Mouse (Mus musculus) CH12.LX (cell line): ENCODE data around the gene Zscan18. TPM values are rescaled to one million over a fixed set of nuclear protein-coding genes. Genes with fewer than 3 reads are reported as not detected.

ENCODE experiments used
- DNase-seq: peaks from one replicate; pipeline ENCODE4 v3.0.0-alpha.2; 2013; ENCODE audit errors: extremely low read depth
- H3K27ac ChIP-seq: 2 replicates; pipeline ENCODE4 v1.5.1; 2012; ENCODE audit warnings: low read depth, mild to moderate bottlenecking, control low read depth, moderate library complexity; ENCODE audit not compliant: insufficient read depth
- H3K27me3 ChIP-seq: replicated peaks from 2 replicates; pipeline ENCODE3; 2012; ENCODE audit warnings: inconsistent platforms
- H3K36me3 ChIP-seq, 2 experiments: replicated peaks in 1 of 2; 2 replicates each; pipeline versions ENCODE3 to v1.6.1; 2012; ENCODE audit warnings: inconsistent platforms in 1 of 2, low read length in 1 of 2, mild to moderate bottlenecking in 1 of 2, mixed read lengths in 1 of 2, moderate library complexity in 1 of 2; ENCODE audit not compliant: control insufficient read depth in 1 of 2, insufficient read depth in 1 of 2
- H3K4me1 ChIP-seq, 2 experiments: 2 replicates each; pipeline ENCODE4 v1.6.1; 2012; ENCODE audit warnings: inconsistent platforms in 1 of 2, moderate library complexity in 1 of 2; ENCODE audit not compliant: insufficient read depth in 2 of 2, control insufficient read depth in 1 of 2
- H3K4me2 ChIP-seq: 2 replicates; pipeline ENCODE4 v1.6.1; 2012; ENCODE audit warnings: low read depth, mild to moderate bottlenecking, control low read depth; ENCODE audit not compliant: poor library complexity, insufficient read depth, severe bottlenecking
- H3K4me3 ChIP-seq, 3 experiments: fragments of 150-350 bp in 1 of 3; sonication (generic) in 1 of 3; replicated peaks in 1 of 3; 2 replicates each; pipeline versions ENCODE3 to v1.5.1; 2011 to 2012; ENCODE audit warnings: low read depth in 2 of 3, low read length in 2 of 3, mild to moderate bottlenecking in 2 of 3, moderate library complexity in 2 of 3, control low read depth in 1 of 3, improper control_type of control experiment in 1 of 3, inconsistent platforms in 1 of 3, mixed read lengths in 1 of 3; ENCODE audit not compliant: poor library complexity in 1 of 3
- H3K79me2 ChIP-seq: replicated peaks from 2 replicates; pipeline ENCODE4 v1.6.1; 2012; ENCODE audit warnings: mild to moderate bottlenecking, moderate library complexity; ENCODE audit not compliant: control insufficient read depth, poor library complexity, insufficient read depth, severe bottlenecking; ENCODE audit errors: extremely low read depth
- H3K9ac ChIP-seq: 2 replicates; pipeline ENCODE4 v1.6.1; 2012; ENCODE audit warnings: low read depth, mild to moderate bottlenecking, control low read depth, moderate library complexity; ENCODE audit not compliant: insufficient read depth
- H3K9me3 ChIP-seq: replicated peaks from 2 replicates; pipeline ENCODE3; 2012; ENCODE audit warnings: low read length, inconsistent platforms, mixed read lengths
- CHD1 ChIP-seq: IDR thresholded peaks from 2 replicates; pipeline ENCODE4 v1.6.1; 2012; ENCODE audit warnings: low read depth, low read length, improper control_type of control experiment, inconsistent platforms
- CTCF ChIP-seq, 2 experiments: IDR thresholded peaks in 1 of 2; conservative IDR thresholded peaks in 1 of 2; 2 replicates each; pipeline ENCODE4 v1.5.1; 2011 to 2012; ENCODE audit warnings: low read depth in 2 of 2, low read length in 2 of 2, improper control_type of control experiment in 1 of 2, inconsistent platforms in 1 of 2, mild to moderate bottlenecking in 1 of 2, moderate library complexity in 1 of 2
- ELF1 ChIP-seq: IDR thresholded peaks from 2 replicates; pipeline ENCODE4 v1.6.1; 2014; ENCODE audit warnings: low read depth, mild to moderate bottlenecking, inconsistent platforms, low read length, improper control_type of control experiment
- EP300 ChIP-seq: IDR thresholded peaks from 2 replicates; pipeline ENCODE4 v1.6.1; 2011; ENCODE audit warnings: low read length, improper control_type of control experiment
- KAT2A ChIP-seq: IDR thresholded peaks from 2 replicates; pipeline ENCODE4 v1.6.1; 2012; ENCODE audit warnings: low read length, improper control_type of control experiment, inconsistent platforms; ENCODE audit not compliant: insufficient replicate concordance
- MAFK ChIP-seq: IDR thresholded peaks from 2 replicates; pipeline ENCODE4 v1.6.1; 2011; ENCODE audit warnings: low read length, improper control_type of control experiment; ENCODE audit not compliant: insufficient replicate concordance
- MYC ChIP-seq: IDR thresholded peaks from 2 replicates; pipeline ENCODE4 v1.6.1; 2011; ENCODE audit warnings: low read depth, mild to moderate bottlenecking, improper control_type of control experiment, low read length
- PAX5 ChIP-seq: IDR thresholded peaks from 2 replicates; pipeline ENCODE4 v1.6.1; 2012; ENCODE audit warnings: low read length, inconsistent platforms, mixed read lengths
- RAD21 ChIP-seq: IDR thresholded peaks from 2 replicates; pipeline ENCODE4 v1.6.1; 2011; ENCODE audit warnings: low read depth, mild to moderate bottlenecking, low read length, improper control_type of control experiment, moderate library complexity
- RCOR1 ChIP-seq: conservative IDR thresholded peaks from 2 replicates; pipeline ENCODE4 v1.6.1; 2012; ENCODE audit warnings: low read depth, mild to moderate bottlenecking, inconsistent platforms, low read length, improper control_type of control experiment
- UBTF ChIP-seq: IDR thresholded peaks from 2 replicates; pipeline ENCODE4 v1.6.1; 2012; ENCODE audit warnings: low read depth, mild to moderate bottlenecking, inconsistent platforms, low read length, improper control_type of control experiment, moderate library complexity
- ZKSCAN1 ChIP-seq: IDR thresholded peaks from 2 replicates; pipeline ENCODE4 v1.6.1; 2012; ENCODE audit warnings: low read depth, inconsistent platforms, low read length, improper control_type of control experiment, borderline replicate concordance
- dilution Hi-C: fragments of 300-500 bp; cut with MboI; formaldehyde crosslinking; loops from 2 replicates; pipeline ENCODE4 v1.14.3; 2020; ENCODE audit warnings: low sequenced_read_pairs; ENCODE audit not compliant: extremely low pct_unique_long_range_greater_than_20kb, extremely low pct_ligation_motif_present
- in situ Hi-C: fragments of 300-500 bp; cut with MboI; formaldehyde crosslinking; loops from 3 replicates; pipeline ENCODE4 v1.14.3; 2019; ENCODE audit warnings: low sequenced_read_pairs, low pct_ligation_motif_present, low pct_unique_long_range_greater_than_20kb, mixed read lengths
- polyA plus RNA-seq: library from polyadenylated mRNA; unstranded; fragments of >175 nt; gene quantifications from 2 replicates; pipeline ENCODE4 v1.2.1, GENCODE M21; 2012; ENCODE audit warnings: low read depth; ENCODE audit not compliant: insufficient read length
- total RNA-seq, 2 experiments: library from RNA; depleted of rRNA; stranded (reverse); fragments of 300-350 nt in 1 of 2; fragments of >200 nt in 1 of 2; gene quantifications; 2 replicates each; pipeline ENCODE4 v1.2.3; 2012 to 2014

The Zscan18 gene
- total and polyA plus RNA-seq, 3 experiments: 0.56 to 1.6 (median 1.6) TPM

- peaks cover 27% of the 10 kb centered on the region for H3K27me3 ChIP-seq
- in situ Hi-C loops (no loop called here), dilution Hi-C loops (no loop called here)
Measured at GRCm38 (mm10) chr7:12774606-12775005, 28.8 kb downstream of the Zscan18 start.

DNA sequence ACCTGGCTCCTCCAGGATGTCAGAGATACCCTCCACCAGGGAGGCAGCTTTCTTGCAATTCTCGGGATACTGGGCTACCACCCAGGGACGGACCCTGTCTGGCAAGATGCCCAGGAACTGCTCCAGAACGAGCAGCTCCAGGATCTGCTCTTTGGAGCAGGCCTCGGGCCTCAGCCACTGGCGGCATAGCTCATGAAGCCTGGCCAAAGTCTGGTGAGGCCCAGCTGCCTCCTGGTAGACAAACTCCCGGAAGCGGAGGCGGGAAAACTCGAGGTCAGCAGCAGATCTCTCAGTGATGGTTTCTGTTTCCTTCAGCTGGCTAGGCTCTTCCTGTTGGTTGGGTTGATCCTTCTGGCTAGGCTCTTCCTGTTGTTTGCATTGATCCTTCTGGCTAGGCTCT lies 29.3 kb downstream of the Zscan18 start:
- no peak overlapping the region for H3K9ac ChIP-seq
- in situ Hi-C loops: no loop called here
- dilution Hi-C loops: no loop called here

More at GRCm38 (mm10) chr7:12774606-12775005, 28.8 kb downstream of the Zscan18 start:
- Histone ChIP-seq H3K36me3 (peaks cover 6 to 8% of the 10 kb centered on the region in 2 experiments), H3K4me2 (no peak overlapping the region), H3K27ac (no peak overlapping the region), H3K4me1 (peaks cover 5 to 10% of the 10 kb centered on the region in 2 experiments; a peak in 3 of 4 replicates), H3K9ac (no peak overlapping the region), H3K4me3 (no peak overlapping the region), H3K79me2 (no peaks in the 10 kb centered on the region), H3K9me3 (no peaks in the 10 kb centered on the region)
- no peak for DNase-seq
- TF ChIP-seq RCOR1: no peak
- TF ChIP-seq CTCF (conservative IDR thresholded peaks at IDR 0.05 in 1 of 2, IDR thresholded peaks at IDR 0.05 in 1 of 2; ENCODE audit: low read depth in 2 of 2, low read length in 2 of 2): peak in 1 of 2 experiments; percentile 20; a peak in 2 of 4 replicates

GRCm38 (mm10) chr7:12749431-12750198 lies 53.8 kb downstream of the Zscan18 start:
- in situ Hi-C loops (no loop called here), dilution Hi-C loops (no loop called here)
- no peaks in the 10 kb centered on the region for H3K4me1 ChIP-seq
- TF ChIP-seq ZKSCAN1 (no peak), KAT2A (no peak), EP300 (no peak), UBTF (no peak), PAX5 (no peak)
- TF ChIP-seq, all 38 proteins: peak for 0
- H3K27ac ChIP-seq: no peak overlapping the region
- peaks cover 5% of the 10 kb centered on the region for H3K9me3 ChIP-seq
- no peak overlapping the region for H3K9ac ChIP-seq
- no peaks in the 10 kb centered on the region for H3K79me2 ChIP-seq
- H3K4me2 ChIP-seq: no peak overlapping the region
- H3K36me3 ChIP-seq: no peaks in the 10 kb centered on the region
- DNase-seq: no peak
- H3K27me3 ChIP-seq: peaks cover 24% of the 10 kb centered on the region
- H3K4me3 ChIP-seq: no peak overlapping the region

More for the DNA sequence above, 29.3 kb downstream of the Zscan18 start:
- H3K36me3 ChIP-seq: peaks cover 6 to 8% of the 10 kb centered on the region in 2 experiments
- H3K4me3 ChIP-seq: no peak overlapping the region
- no peaks in the 10 kb centered on the region for H3K9me3 ChIP-seq
- H3K27me3 ChIP-seq: peaks cover 23% of the 10 kb centered on the region
- no peak overlapping the region for H3K27ac ChIP-seq
- TF ChIP-seq MAFK (no peak), MYC (no peak), CTCF (conservative IDR thresholded peaks at IDR 0.05 in 1 of 2, IDR thresholded peaks at IDR 0.05 in 1 of 2; ENCODE audit: low read depth in 2 of 2, low read length in 2 of 2) (no peak), CHD1 (no peak), ELF1 (no peak), RAD21 (no peak), KAT2A (no peak)
- H3K4me2 ChIP-seq: no peak overlapping the region
- H3K79me2 ChIP-seq: no peaks in the 10 kb centered on the region
- peaks cover 5 to 10% of the 10 kb centered on the region in 2 experiments; a peak in 3 of 4 replicates for H3K4me1 ChIP-seq
- no peak for DNase-seq
